Mouse (Mus musculus) heart, adult 2 months (tissue): Measurements from ENCODE around the gene Rfx3. TPM values are rescaled to one million over a fixed set of nuclear protein-coding genes. Genes with fewer than 3 reads are reported as not detected.

Experiments used
- DNase-seq, 2 experiments: peaks; one replicate each; pipeline ENCODE4 v3.0.0; 2021
- H3K27ac ChIP-seq: fragments of 200-600 bp; 2 replicates; pipeline ENCODE4 v1.8.1; 2022
- H3K27me3 ChIP-seq: fragments of 200-500 bp; 2 replicates; pipeline ENCODE4 v1.6.1; 2012; ENCODE audit warnings: mild to moderate bottlenecking, low read length, inconsistent platforms, mixed read lengths; ENCODE audit not compliant: control insufficient read depth, insufficient read depth
- H3K36me3 ChIP-seq: fragments of 200-500 bp; 2 replicates; pipeline ENCODE4 v1.6.1; 2012; ENCODE audit warnings: low read length, inconsistent platforms; ENCODE audit not compliant: control insufficient read depth, insufficient read depth
- H3K4me1 ChIP-seq: fragments of 200-500 bp; 2 replicates; pipeline ENCODE4 v1.6.1; 2011; ENCODE audit warnings: low read length; ENCODE audit not compliant: control insufficient read depth, insufficient read depth
- H3K4me3 ChIP-seq: fragments of 200-600 bp; 2 replicates; pipeline ENCODE4 v1.8.1; 2022
- H3K79me2 ChIP-seq: fragments of 200-500 bp; replicated peaks from 2 replicates; pipeline ENCODE4 v1.6.1; 2012; ENCODE audit warnings: mild to moderate bottlenecking, inconsistent platforms, low read length, moderate library complexity, mixed read lengths; ENCODE audit not compliant: control insufficient read depth, insufficient read depth
- H3K9ac ChIP-seq: fragments of 200-500 bp; 2 replicates; pipeline ENCODE4 v1.6.1; 2012; ENCODE audit warnings: low read depth, mild to moderate bottlenecking, control low read depth, inconsistent platforms, low read length, mixed read lengths
- CTCF ChIP-seq: fragments of 200-600 bp; IDR thresholded peaks from 2 replicates; pipeline ENCODE4 v1.8.1; 2022; ENCODE audit warnings: antibody characterized with exemption, mild to moderate bottlenecking, moderate library complexity
- EP300 ChIP-seq: fragments of 200-500 bp; IDR thresholded peaks from 2 replicates; pipeline ENCODE4 v1.6.1; 2011; ENCODE audit warnings: low read depth, low read length, control low read depth; ENCODE audit not compliant: insufficient read depth
- POLR2A ChIP-seq: fragments of 200-500 bp; IDR thresholded peaks from 2 replicates; pipeline ENCODE4 v1.6.1; 2011; ENCODE audit warnings: mild to moderate bottlenecking, low read depth, low read length, control low read depth; ENCODE audit not compliant: insufficient read depth
- WGBS: fragments of 180-500 bp; shearing (Covaris S2); methylation state at CpG from one replicate; pipeline ENCODE4 v1.1.7; 2018; 5-methylcytosine and 5-hydroxymethylcytosine counted together
- intact Hi-C: fragments of 180-260 bp; cut with DNase I; formaldehyde crosslinking; loops from one replicate; pipeline ENCODE4 v1.15.1; 2025
- polyA plus RNA-seq: library from polyadenylated mRNA; depleted of rRNA; stranded (reverse); fragments of >200 nt; gene quantifications from 2 replicates; pipeline ENCODE4 v1.2.3, GENCODE M21; 2012
- total RNA-seq, 2 experiments: library from RNA; stranded (reverse); gene quantifications; 2 replicates each; pipeline ENCODE4 v1.2.3; 2021

Rfx3 gene
- total and polyA plus RNA-seq, 3 experiments, result 1.2 to 3.1 (median 2.7) TPM

DNA sequence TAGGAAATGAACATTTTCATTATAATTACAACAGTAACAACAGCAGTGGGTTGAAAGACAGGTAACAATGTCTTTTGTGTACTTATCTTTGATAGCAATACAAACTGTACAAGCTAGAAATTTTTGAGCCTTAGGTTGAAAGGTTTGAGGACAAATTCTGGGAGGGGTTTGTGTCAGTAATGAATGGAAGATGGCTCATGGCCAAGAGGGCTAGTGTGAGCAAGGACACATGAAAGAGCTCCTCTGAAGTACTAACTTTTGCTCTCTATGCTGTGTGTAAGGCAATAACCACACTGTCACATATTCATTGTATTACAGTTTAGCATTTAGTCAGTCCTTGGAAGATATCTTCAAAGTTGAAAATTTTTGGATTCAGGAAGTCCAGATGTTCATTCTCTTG is 193.3 kb downstream of the Rfx3 start:
- intact Hi-C loops, result no loop called here
- no peak for TF ChIP-seq CTCF
- no peak for TF ChIP-seq EP300
- TF ChIP-seq POLR2A, result no peak
- no peaks in the 10 kb centered on the region for H3K27me3 ChIP-seq
- no peak for DNase-seq
- no peaks in the 10 kb centered on the region for H3K36me3 ChIP-seq
- H3K27ac ChIP-seq, result no peak overlapping the region
- H3K4me1 ChIP-seq, result no peaks in the 10 kb centered on the region
- no peak overlapping the region for H3K4me3 ChIP-seq
- no peak overlapping the region for H3K9ac ChIP-seq
- no peaks in the 10 kb centered on the region for H3K79me2 ChIP-seq

DNA sequence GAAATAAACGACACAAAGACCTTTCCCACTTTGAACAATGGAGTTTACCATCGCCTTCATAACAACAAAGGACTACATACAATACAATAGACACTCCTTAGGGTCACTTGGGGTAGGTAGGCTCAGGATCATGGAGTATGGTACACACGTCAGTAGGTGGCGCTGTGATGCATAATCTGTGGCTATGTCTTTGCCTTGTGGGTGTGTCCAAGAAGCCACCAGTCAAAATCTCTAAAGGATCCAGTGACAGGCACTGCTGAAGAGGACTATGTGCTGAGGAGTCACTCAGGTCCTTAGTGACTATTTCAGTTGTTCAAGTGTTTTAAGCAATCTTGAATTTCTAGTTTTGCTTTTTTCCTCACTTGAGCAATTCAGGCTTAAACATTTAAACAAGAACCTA is 230.9 kb downstream of the Rfx3 start:
- H3K4me1 ChIP-seq, result no peaks in the 10 kb centered on the region
- H3K36me3 ChIP-seq, result no peaks in the 10 kb centered on the region
- DNase-seq, result peak in 1 of 2 experiments; percentile 5
- intact Hi-C loops, result no loop called here
- no peaks in the 10 kb centered on the region for H3K79me2 ChIP-seq
- TF ChIP-seq EP300 (no peak), CTCF (peak; percentile 58)
- H3K27ac ChIP-seq, result no peak overlapping the region
- WGBS, result 62% methylated on average over 4 of the region's 4 CpGs
- H3K4me3 ChIP-seq, result no peak overlapping the region
- H3K27me3 ChIP-seq, result no peaks in the 10 kb centered on the region
- no peak overlapping the region for H3K9ac ChIP-seq

DNA sequence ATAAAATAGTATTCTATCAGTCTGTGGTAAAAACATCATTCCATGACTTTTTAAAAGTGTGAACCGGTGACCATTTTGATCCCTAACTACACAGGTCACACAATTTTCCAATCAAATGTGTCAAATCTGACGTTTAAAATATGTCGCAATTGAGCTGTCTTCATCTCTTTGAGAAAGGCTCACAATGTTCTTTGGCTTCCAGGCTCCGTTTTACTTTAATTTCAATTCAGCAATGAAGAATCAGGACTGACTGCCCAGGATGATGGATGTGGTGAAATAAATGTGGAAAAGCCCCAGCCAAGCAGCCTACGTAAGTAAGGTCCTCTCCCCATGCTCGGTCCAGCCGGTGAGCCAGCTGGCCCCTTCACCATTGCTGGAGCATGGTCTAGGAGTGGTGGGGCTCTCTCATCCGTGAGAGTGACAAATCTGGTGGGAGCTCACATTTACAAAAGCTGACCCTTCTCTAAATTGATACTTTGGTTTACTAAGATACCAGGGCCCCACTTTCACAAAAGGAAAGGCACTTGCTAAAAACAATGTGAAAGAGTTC is 240.2 kb downstream of the Rfx3 start:
- no peak for DNase-seq
- WGBS, result 87% methylated on average over 8 of the region's 8 CpGs
- intact Hi-C loops, result no loop called here
- TF ChIP-seq CTCF (no peak), EP300 (no peak), POLR2A (no peak)
- Histone ChIP-seq H3K27me3 (no peaks in the 10 kb centered on the region), H3K27ac (no peak overlapping the region), H3K4me3 (no peak overlapping the region), H3K9ac (no peak overlapping the region), H3K79me2 (no peaks in the 10 kb centered on the region), H3K4me1 (no peaks in the 10 kb centered on the region), H3K36me3 (no peaks in the 10 kb centered on the region; the same call in 1 of the 2 replicates)

DNA sequence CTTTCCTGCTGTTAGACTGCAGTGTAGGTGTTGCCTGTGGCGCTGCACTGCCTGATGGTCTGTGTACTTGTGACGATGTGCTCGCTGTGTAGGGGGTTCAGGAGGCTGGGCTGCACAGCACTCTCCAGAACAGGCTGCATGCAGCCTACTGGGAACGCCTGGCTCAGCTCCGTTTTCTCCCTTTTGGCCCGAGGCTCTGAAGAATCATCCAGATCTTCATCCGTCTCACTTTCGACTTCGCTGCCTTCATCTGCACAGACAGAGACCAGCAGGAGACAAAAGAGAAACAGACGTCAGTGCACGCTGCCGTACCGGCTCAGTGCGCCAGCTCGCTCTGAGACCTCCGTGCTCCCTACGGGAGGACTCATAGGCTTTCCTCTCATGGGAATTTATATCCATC is 242.5 kb downstream of the Rfx3 start:
- 92% methylated on average over 17 of the region's 17 CpGs for WGBS
- DNase-seq, result no peak
- TF ChIP-seq CTCF, result no peak
- TF ChIP-seq POLR2A, result no peak
- no peak for TF ChIP-seq EP300
- H3K4me1 ChIP-seq, result no peaks in the 10 kb centered on the region
- H3K4me3 ChIP-seq, result no peak overlapping the region
- H3K9ac ChIP-seq, result no peak overlapping the region
- H3K36me3 ChIP-seq, result no peaks in the 10 kb centered on the region; the same call in 1 of the 2 replicates
- intact Hi-C loops, result no loop called here
- no peaks in the 10 kb centered on the region for H3K79me2 ChIP-seq
- H3K27ac ChIP-seq, result no peak overlapping the region
- no peaks in the 10 kb centered on the region for H3K27me3 ChIP-seq

DNA sequence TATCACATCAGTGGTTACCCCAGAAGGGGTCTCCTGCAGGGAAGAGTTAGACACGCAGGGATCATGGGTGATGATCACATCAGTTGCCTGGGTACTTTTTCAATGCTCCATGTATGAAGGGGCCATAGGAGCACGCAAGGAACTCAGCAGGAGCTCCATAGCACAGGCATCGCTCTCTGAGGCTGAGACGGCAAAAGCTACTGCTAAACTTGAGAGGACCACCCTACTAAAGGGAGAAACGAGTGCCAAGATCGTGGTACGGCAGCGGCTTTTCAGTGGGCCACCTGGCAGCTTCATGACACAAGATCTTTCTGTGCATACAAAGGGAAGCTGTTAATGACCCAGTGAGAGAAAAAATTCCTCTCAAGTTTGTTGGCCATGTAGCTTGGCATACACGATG is 250.7 kb downstream of the Rfx3 start:
- 92% methylated on average over 9 of the region's 9 CpGs for WGBS
- Histone ChIP-seq H3K27ac (no peak overlapping the region), H3K27me3 (no peaks in the 10 kb centered on the region), H3K4me3 (no peak overlapping the region), H3K4me1 (no peaks in the 10 kb centered on the region), H3K79me2 (no peaks in the 10 kb centered on the region), H3K36me3 (no peaks in the 10 kb centered on the region), H3K9ac (no peak overlapping the region)
- intact Hi-C loops, result no loop called here
- TF ChIP-seq CTCF, result no peak
- no peak for TF ChIP-seq POLR2A
- TF ChIP-seq EP300, result no peak
- no peak for DNase-seq

DNA sequence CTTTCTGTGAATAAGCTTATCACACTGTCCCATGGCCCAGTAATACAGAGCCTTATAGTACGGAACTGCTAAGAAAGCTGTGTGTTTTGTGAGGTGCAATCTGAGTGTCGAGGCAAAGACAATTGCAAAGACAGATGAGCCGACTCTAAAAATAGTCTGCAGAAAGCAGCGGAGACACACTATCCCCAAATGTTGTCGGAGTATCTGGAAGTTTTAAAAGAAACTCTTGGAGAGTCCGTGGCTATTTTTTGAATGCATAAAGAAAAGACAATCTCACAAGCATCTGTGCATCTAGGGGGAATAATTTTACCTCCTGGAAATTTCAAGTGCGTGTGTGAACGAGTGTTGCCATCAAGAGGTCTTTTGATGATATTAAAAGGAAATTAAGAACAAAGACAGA is 251.6 kb downstream of the Rfx3 start:
- Histone ChIP-seq H3K36me3 (no peaks in the 10 kb centered on the region), H3K9ac (no peak overlapping the region), H3K4me3 (no peak overlapping the region), H3K79me2 (no peaks in the 10 kb centered on the region), H3K27me3 (no peaks in the 10 kb centered on the region), H3K27ac (no peak overlapping the region), H3K4me1 (no peaks in the 10 kb centered on the region)
- intact Hi-C loops, result no loop called here
- DNase-seq, result no peak
- 61% methylated on average over 8 of the region's 8 CpGs for WGBS
- no peak for TF ChIP-seq CTCF
